Mouse (Mus musculus): ENCODE data around the gene Mvb12b.
A peak's percentile ranks its signal among the peaks of the same experiment; 100 is the strongest.

The Mvb12b gene

GRCm38 (mm10) chr2:33809081-33809480, 78.7 kb downstream of the Mvb12b start:
- DNase-seq, result no peak

GRCm38 (mm10) chr2:33808032-33808431, 79.7 kb downstream of the Mvb12b start:
- no peak for DNase-seq

- DNase-seq, result no peak
Observed at GRCm38 (mm10) chr2:33805640-33806039, 82.1 kb downstream of the Mvb12b start.

GRCm38 (mm10) chr2:33803717-33804214, 84.0 kb downstream of the Mvb12b start:
- DNase-seq, result no peak

GRCm38 (mm10) chr2:33803083-33803615, 84.6 kb downstream of the Mvb12b start:
- DNase-seq, result no peak

GRCm38 (mm10) chr2:33801760-33802159, 86.0 kb downstream of the Mvb12b start:
- DNase-seq, result no peak

- DNase-seq, result no peak
Observed at GRCm38 (mm10) chr2:33801336-33801735, 86.4 kb downstream of the Mvb12b start.

GRCm38 (mm10) chr2:33800221-33800620, 87.5 kb downstream of the Mvb12b start:
- no peak for DNase-seq

GRCm38 (mm10) chr2:33795716-33796472, 91.9 kb downstream of the Mvb12b start:
- DNase-seq, result no peak

- DNase-seq, result no peak
Observed at GRCm38 (mm10) chr2:33795001-33795580, 92.7 kb downstream of the Mvb12b start.

- peak; percentile 56 to 65 for DNase-seq
Observed at GRCm38 (mm10) chr2:33794483-33794882, 93.3 kb downstream of the Mvb12b start.

GRCm38 (mm10) chr2:33790301-33790700, 97.4 kb downstream of the Mvb12b start:
- DNase-seq, result no peak

GRCm38 (mm10) chr2:33789732-33790131, 98.0 kb downstream of the Mvb12b start:
- no peak for DNase-seq

GRCm38 (mm10) chr2:33789279-33789678, 98.5 kb downstream of the Mvb12b start:
- DNase-seq, result no peak

GRCm38 (mm10) chr2:33788851-33789250, 98.9 kb downstream of the Mvb12b start:
- DNase-seq, result no peak

- no peak for DNase-seq
Observed at GRCm38 (mm10) chr2:33788131-33788530, 99.6 kb downstream of the Mvb12b start.

- no peak for DNase-seq
Observed at GRCm38 (mm10) chr2:33786064-33786463, 101.7 kb downstream of the Mvb12b start.

- peak; percentile 71 to 81 for DNase-seq
Observed at GRCm38 (mm10) chr2:33785596-33785995, 102.2 kb downstream of the Mvb12b start.

GRCm38 (mm10) chr2:33784721-33785120, 103.0 kb downstream of the Mvb12b start:
- no peak for DNase-seq

GRCm38 (mm10) chr2:33783419-33783818, 104.3 kb downstream of the Mvb12b start:
- DNase-seq, result peak; percentile 72

GRCm38 (mm10) chr2:33781655-33782400, 105.9 kb downstream of the Mvb12b start:
- no peak for DNase-seq

GRCm38 (mm10) chr2:33778466-33778865, 109.3 kb downstream of the Mvb12b start:
- peak; percentile 64 to 72 for DNase-seq

GRCm38 (mm10) chr2:33777051-33777450, 110.7 kb downstream of the Mvb12b start:
- no peak for DNase-seq
